Mouse (Mus musculus) heart, adult 2 months (tissue): ENCODE measurements around the gene Zfp809. TPM values are rescaled to one million over a fixed set of nuclear protein-coding genes. Genes with fewer than 3 reads are reported as not detected.
"Not testable (repeated sequence)": the region's sequence is repeated elsewhere in the genome, so short reads cannot be mapped to it uniquely, and the experiment has no call there.

Experiments used
- DNase-seq, 2 experiments: peaks; one replicate each; pipeline ENCODE4 v3.0.0; 2021
- H3K27ac ChIP-seq: fragments of 200-600 bp; 2 replicates; pipeline ENCODE4 v1.8.1; 2022
- H3K27me3 ChIP-seq: fragments of 200-500 bp; 2 replicates; pipeline ENCODE4 v1.6.1; 2012; ENCODE audit warnings: mild to moderate bottlenecking, low read length, inconsistent platforms, mixed read lengths; ENCODE audit not compliant: control insufficient read depth, insufficient read depth
- H3K36me3 ChIP-seq: fragments of 200-500 bp; 2 replicates; pipeline ENCODE4 v1.6.1; 2012; ENCODE audit warnings: low read length, inconsistent platforms; ENCODE audit not compliant: control insufficient read depth, insufficient read depth
- H3K4me1 ChIP-seq: fragments of 200-500 bp; 2 replicates; pipeline ENCODE4 v1.6.1; 2011; ENCODE audit warnings: low read length; ENCODE audit not compliant: control insufficient read depth, insufficient read depth
- H3K4me3 ChIP-seq: fragments of 200-600 bp; 2 replicates; pipeline ENCODE4 v1.8.1; 2022
- H3K79me2 ChIP-seq: fragments of 200-500 bp; replicated peaks from 2 replicates; pipeline ENCODE4 v1.6.1; 2012; ENCODE audit warnings: mild to moderate bottlenecking, inconsistent platforms, low read length, moderate library complexity, mixed read lengths; ENCODE audit not compliant: control insufficient read depth, insufficient read depth
- H3K9ac ChIP-seq: fragments of 200-500 bp; 2 replicates; pipeline ENCODE4 v1.6.1; 2012; ENCODE audit warnings: low read depth, mild to moderate bottlenecking, control low read depth, inconsistent platforms, low read length, mixed read lengths
- CTCF ChIP-seq: fragments of 200-600 bp; IDR thresholded peaks from 2 replicates; pipeline ENCODE4 v1.8.1; 2022; ENCODE audit warnings: antibody characterized with exemption, mild to moderate bottlenecking, moderate library complexity
- EP300 ChIP-seq: fragments of 200-500 bp; IDR thresholded peaks from 2 replicates; pipeline ENCODE4 v1.6.1; 2011; ENCODE audit warnings: low read depth, low read length, control low read depth; ENCODE audit not compliant: insufficient read depth
- POLR2A ChIP-seq: fragments of 200-500 bp; IDR thresholded peaks from 2 replicates; pipeline ENCODE4 v1.6.1; 2011; ENCODE audit warnings: mild to moderate bottlenecking, low read depth, low read length, control low read depth; ENCODE audit not compliant: insufficient read depth
- WGBS: fragments of 180-500 bp; shearing (Covaris S2); methylation state at CpG from one replicate; pipeline ENCODE4 v1.1.7; 2018; 5-methylcytosine and 5-hydroxymethylcytosine counted together
- intact Hi-C: fragments of 180-260 bp; cut with DNase I; formaldehyde crosslinking; loops from one replicate; pipeline ENCODE4 v1.15.1; 2025
- polyA plus RNA-seq: library from polyadenylated mRNA; depleted of rRNA; stranded (reverse); fragments of >200 nt; gene quantifications from 2 replicates; pipeline ENCODE4 v1.2.3, GENCODE M21; 2012
- total RNA-seq, 2 experiments: library from RNA; stranded (reverse); gene quantifications; 2 replicates each; pipeline ENCODE4 v1.2.3; 2021

Zfp809 gene
- total and polyA plus RNA-seq, 3 experiments = 14.8 to 34.2 (median 33.6) TPM

GRCm38 (mm10) chr9:22217858-22218493, 7.5 kb upstream of the Zfp809 start:
- no peak overlapping the region for H3K27ac ChIP-seq
- H3K9ac ChIP-seq = no peak overlapping the region
- no peak for TF ChIP-seq CTCF
- TF ChIP-seq EP300 = no peak
- TF ChIP-seq POLR2A = no peak
- DNase-seq = no peak
- no peaks in the 10 kb centered on the region for H3K27me3 ChIP-seq
- H3K4me1 ChIP-seq = no peaks in the 10 kb centered on the region
- H3K4me3 ChIP-seq = no peak overlapping the region
- H3K36me3 ChIP-seq = no peaks in the 10 kb centered on the region
- 29% methylated on average over 7 of the region's 8 CpGs for WGBS
- intact Hi-C loops = no loop called here
- no peaks in the 10 kb centered on the region for H3K79me2 ChIP-seq

- Histone ChIP-seq H3K4me3 (no peak overlapping the region), H3K79me2 (0 out of 2 replicates have a peak, but pooled peaks cover under 1% of the 10 kb centered on the region), H3K27me3 (no peaks in the 10 kb centered on the region), H3K27ac (no peak overlapping the region), H3K4me1 (peaks cover 2% of the 10 kb centered on the region), H3K9ac (no peak overlapping the region), H3K36me3 (no peaks in the 10 kb centered on the region)
- WGBS = 96% methylated on average over 4 of the region's 4 CpGs
- no peak for DNase-seq
- TF ChIP-seq POLR2A (no peak), CTCF (no peak), EP300 (no peak)
- intact Hi-C loops = loop anchor here (2.0 to 10.0 kb wide), 2 partner anchors 67 to 149 kb away; partner anchors contain the start of genes Gm49318, Pigyl and Zfp653
Measured at GRCm38 (mm10) chr9:22224066-22224465, 1.4 kb upstream of the Zfp809 start.

GRCm38 (mm10) chr9:22224536-22225503, 694 bp upstream of the Zfp809 start:
- no peaks in the 10 kb centered on the region for H3K27me3 ChIP-seq
- H3K27ac ChIP-seq = peak overlapping the region; percentile 95
- intact Hi-C loops = loop anchor here (2.0 to 10.0 kb wide), 4 partner anchors 68 to 150 kb away; partner anchors contain the start of genes Gm49318, Pigyl, Zfp653 and Zfp810
- 24% methylated on average over 17 of the region's 17 CpGs for WGBS
- 0 out of 2 replicates have a peak, but pooled peaks cover 2% of the 10 kb centered on the region for H3K79me2 ChIP-seq
- no peaks in the 10 kb centered on the region for H3K36me3 ChIP-seq
- no peak overlapping the region for H3K9ac ChIP-seq
- peaks cover 2% of the 10 kb centered on the region for H3K4me1 ChIP-seq
- TF ChIP-seq EP300 (no peak), POLR2A (no peak), CTCF (0 out of 2 replicates have a peak, but pooled peaks have one; percentile 19)
- no peak for DNase-seq
- H3K4me3 ChIP-seq = peak overlapping the region; percentile 66

DNA sequence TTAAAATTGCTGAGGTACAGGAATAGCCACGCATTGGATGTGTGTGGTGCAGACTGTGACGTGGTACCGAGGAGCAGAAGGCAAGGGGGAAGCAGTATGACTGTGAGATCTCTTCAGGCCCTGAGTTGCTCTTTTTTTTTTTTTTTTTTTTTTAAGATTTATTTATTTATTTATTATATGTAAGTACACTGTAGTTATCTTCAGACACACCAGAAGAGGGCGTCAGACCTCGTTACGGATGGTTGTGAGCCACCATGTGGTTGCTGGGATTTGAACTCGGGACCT, 817 bp downstream of the Zfp809 start:
- H3K9ac ChIP-seq, H3K27me3 ChIP-seq, DNase-seq, H3K36me3 ChIP-seq, H3K79me2 ChIP-seq, H3K4me1 ChIP-seq: not testable (repeated sequence)
- whole genome bisulfite sequencing = 52% methylated on average over 7 of the region's 7 CpGs
- intact Hi-C loops = loop anchor here (5.0 to 10.0 kb wide), 3 partner anchors 81 to 152 kb away; partner anchors contain the start of genes Gm49318, Zfp653 and Zfp810
- Histone ChIP-seq H3K27ac (peak overlapping the region; percentile 95), H3K4me3 (peak overlapping the region; percentile 66)

DNA sequence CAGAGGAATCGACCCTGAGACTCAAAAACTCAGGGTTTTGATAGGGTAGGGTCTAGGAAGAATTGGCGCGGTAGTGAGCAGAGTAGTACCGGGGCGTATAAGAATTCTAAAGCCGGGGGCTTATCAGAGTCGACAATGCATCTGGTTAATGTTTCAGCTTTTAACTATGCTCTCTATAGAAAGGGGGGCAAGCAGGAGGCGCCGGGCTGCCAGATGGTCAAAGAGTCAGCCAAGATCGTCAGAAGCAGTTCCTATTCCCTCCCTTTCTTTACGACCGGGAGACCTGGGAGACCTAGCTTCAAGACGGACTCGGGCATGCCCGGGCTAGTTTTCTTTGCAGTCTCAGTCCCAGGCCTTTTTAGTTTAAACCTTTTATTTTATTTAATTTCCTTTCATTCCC, 1.3 kb downstream of the Zfp809 start:
- TF ChIP-seq EP300 (no peak), CTCF (no peak), POLR2A (no peak)
- Histone ChIP-seq H3K4me3 (peak overlapping the region; percentile 66), H3K4me1 (peaks cover 2% of the 10 kb centered on the region), H3K36me3 (no peaks in the 10 kb centered on the region), H3K27me3 (no peaks in the 10 kb centered on the region), H3K9ac (peak overlapping the region; percentile 17; the same call in 1 of the 2 replicates), H3K27ac (peak overlapping the region; percentile 95), H3K79me2 (0 out of 2 replicates have a peak, but pooled peaks cover 2% of the 10 kb centered on the region)
- intact Hi-C loops = loop anchor here (5.0 to 10.0 kb wide), 3 partner anchors 80 to 152 kb away; partner anchors contain the start of genes Gm49318, Zfp653 and Zfp810
- 31% methylated on average over 15 of the region's 15 CpGs for WGBS
- DNase-seq = peak; percentile 66 to 70
